In the genomic region with DNA sequence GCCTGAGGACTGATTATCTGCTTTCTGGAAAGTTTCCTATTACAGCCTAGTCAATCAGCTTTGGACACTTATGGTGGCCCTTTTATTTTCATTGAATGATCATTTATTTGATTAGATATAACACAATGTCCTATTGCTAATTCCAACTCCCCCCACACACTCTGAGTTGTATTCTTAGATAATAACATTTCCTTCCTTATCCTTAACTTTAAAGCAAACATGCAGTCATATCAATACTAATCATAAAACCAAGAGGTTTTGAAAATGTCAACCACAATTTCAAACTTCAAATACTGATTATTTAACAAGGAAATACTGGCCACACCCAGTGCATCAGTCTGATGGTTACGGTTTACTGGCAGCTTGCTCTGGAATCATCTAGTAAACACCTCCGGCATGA, we compare ENCODE assay signal across 25 mouse cellular contexts.
"Had no signal": no experiment of that assay in that cellular context is flagged by ENCODE, and none has a peak within 500 bp of the region (broad histone marks: within the 10 kb centered on the region; RNA-seq: fewer than 3 reads in every experiment).

No protein-coding gene starts in this region.

- H3K4me1 ChIP-seq: embryonic facial prominence, embryonic 10.5 days; embryonic facial prominence, embryonic 12.5 days; embryonic facial prominence, embryonic 13.5 days; embryonic facial prominence, embryonic 15.5 days; forebrain, embryonic 10.5 days; forebrain, embryonic 12.5 days; forebrain, embryonic 13.5 days; forebrain, embryonic 15.5 days; heart, embryonic 10.5 days had no signal

- H3K27me3 ChIP-seq: embryonic facial prominence, embryonic 12.5 days; embryonic facial prominence, embryonic 13.5 days; embryonic facial prominence, embryonic 15.5 days; forebrain, embryonic 12.5 days; forebrain, embryonic 13.5 days; forebrain, embryonic 15.5 days had no signal

- H3K9me3 ChIP-seq: embryonic facial prominence, embryonic 10.5 days; embryonic facial prominence, embryonic 12.5 days; embryonic facial prominence, embryonic 13.5 days; embryonic facial prominence, embryonic 15.5 days; forebrain, embryonic 10.5 days; forebrain, embryonic 12.5 days; forebrain, embryonic 13.5 days; forebrain, embryonic 15.5 days; heart, embryonic 10.5 days had no signal

- DNase-seq: cerebellum, adult 9-10 months; cerebellum, adult 9-11 months; cerebellum, postnatal 10 days; cerebellum, postnatal 14 days; cerebellum, postnatal 25 days; cerebellum, postnatal 36 days; embryo, embryonic 11 days; forebrain, postnatal 0 days; gastrocnemius, adult 2 months; gastrocnemius, postnatal 10 days; gastrocnemius, postnatal 14 days; gastrocnemius, postnatal 36 days; heart, adult 11 months; heart, adult 18-20 months; heart, adult 2 months had no signal

- H3K27ac ChIP-seq: embryonic facial prominence, embryonic 10.5 days; embryonic facial prominence, embryonic 12.5 days; embryonic facial prominence, embryonic 13.5 days; embryonic facial prominence, embryonic 15.5 days; forebrain, embryonic 10.5 days; forebrain, embryonic 12.5 days; forebrain, embryonic 13.5 days; forebrain, embryonic 15.5 days; gastrocnemius, adult 2 months; heart, adult 2 months; heart, embryonic 10.5 days had no signal

- H3K9ac ChIP-seq: embryonic facial prominence, embryonic 12.5 days; embryonic facial prominence, embryonic 13.5 days; embryonic facial prominence, embryonic 15.5 days; forebrain, embryonic 12.5 days; forebrain, embryonic 13.5 days; forebrain, embryonic 15.5 days; forebrain, postnatal 0 days had no signal

- H3K36me3 ChIP-seq: embryonic facial prominence, embryonic 10.5 days; embryonic facial prominence, embryonic 12.5 days; embryonic facial prominence, embryonic 13.5 days; embryonic facial prominence, embryonic 15.5 days; forebrain, embryonic 10.5 days; forebrain, embryonic 12.5 days; forebrain, embryonic 15.5 days; heart, embryonic 10.5 days had no signal

- H3K4me3 ChIP-seq: embryonic facial prominence, embryonic 10.5 days; embryonic facial prominence, embryonic 12.5 days; embryonic facial prominence, embryonic 13.5 days; embryonic facial prominence, embryonic 15.5 days; erythroblast, embryonic 14.5 days; forebrain, embryonic 10.5 days; forebrain, embryonic 12.5 days; forebrain, embryonic 13.5 days; forebrain, embryonic 15.5 days; gastrocnemius, adult 2 months; heart, adult 2 months; heart, embryonic 10.5 days had no signal
